Mouse (Mus musculus): ENCODE data around the gene Spaca4.
A peak's percentile ranks its signal among the peaks of the same experiment; 100 is the strongest.

Spaca4 gene

DNA sequence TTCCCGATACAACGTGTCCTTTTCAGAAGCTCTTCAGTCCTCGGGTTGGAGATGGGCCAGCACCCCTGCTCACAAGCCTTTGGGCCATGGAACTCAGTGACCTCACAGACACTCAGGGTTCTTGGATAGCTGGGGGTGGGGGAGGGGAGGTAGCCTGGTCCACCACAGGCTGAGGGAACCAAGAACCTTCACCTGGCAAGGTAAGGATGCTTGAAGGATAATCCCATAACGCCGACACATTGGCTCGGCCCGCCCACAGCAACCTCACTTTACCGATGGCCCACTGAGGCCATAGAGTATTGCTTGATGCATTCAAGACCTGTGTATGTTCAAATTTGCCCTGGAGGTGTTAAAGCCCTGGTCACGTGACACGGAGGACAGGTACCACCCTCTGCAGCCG, at the start of gene Spaca4:
Spaca4 (minus strand) TSS at position 101 of the 400 bp plus-strand sequence.
- no peak for DNase-seq

DNA sequence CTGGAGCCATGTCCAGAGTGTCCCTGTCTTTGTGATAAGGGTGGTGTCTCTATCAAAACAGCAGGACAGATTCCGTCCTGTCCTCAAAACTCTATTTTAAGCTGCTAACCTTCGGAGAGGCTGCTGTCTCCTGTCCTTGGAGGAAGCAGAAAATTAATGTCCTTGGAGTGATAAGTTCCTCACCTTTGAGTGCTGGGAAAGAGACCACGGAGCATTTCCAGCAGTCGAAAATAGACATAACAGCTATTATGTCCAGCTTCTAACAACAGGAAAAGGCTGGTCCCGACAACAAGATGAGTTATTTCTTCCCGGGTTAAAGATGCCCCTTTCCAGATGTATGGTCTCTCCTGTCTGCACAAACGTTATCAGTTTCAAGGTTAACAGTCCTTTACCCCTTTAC, 49.6 kb upstream of the Spaca4 start:
- no peak for DNase-seq

DNA sequence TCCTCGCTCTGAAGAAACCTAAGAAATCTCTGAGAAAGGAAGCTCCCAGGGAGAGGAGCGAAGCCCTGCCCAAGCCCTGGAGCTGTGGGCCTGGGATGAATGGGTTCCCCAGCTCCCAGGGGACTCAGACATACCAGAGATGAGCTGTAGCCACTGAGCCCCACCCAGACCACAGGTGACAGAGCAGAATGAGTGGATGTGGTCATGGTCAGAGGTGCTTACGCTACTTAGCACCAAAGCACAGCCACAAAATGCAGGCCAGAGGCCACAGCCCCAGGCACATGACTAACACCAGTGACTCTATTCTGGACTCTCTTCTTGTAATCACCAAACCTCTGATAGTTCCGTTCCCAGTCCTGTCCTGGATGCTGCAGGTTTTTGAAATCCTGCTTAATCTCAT, 45.5 kb upstream of the Spaca4 start:
- no peak for DNase-seq

DNA sequence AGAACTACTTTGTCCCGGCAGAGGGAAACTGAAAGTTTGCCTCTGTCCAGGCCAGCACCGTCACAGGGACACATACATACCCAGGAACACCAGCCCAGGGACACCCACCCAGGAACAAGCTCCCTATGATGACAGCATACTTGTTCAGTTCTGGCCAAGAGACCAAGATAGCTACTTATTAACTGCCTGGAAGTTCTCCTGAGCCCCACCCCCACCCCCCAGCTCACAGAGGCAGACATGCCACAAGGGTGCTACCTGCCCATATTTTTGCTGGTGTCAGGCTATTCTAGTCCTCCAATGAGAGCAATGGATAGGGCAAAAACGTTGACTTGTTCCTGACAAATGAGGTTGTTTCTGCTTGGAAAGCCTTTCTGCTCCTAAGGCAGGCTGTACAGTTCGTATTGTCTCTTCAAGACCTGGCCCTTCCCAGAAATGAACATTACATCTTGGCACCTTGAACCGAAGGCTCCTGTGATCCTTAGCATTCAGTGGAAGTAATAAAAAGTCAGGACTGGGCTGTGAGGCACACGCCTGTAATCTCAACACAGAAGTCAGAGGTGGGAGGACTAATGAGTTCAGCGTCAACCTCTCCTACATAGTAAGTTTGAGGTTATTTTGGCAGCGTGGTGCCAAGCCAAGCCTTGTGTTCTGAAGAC, 44.9 kb upstream of the Spaca4 start:
- DNase-seq: no peak

DNA sequence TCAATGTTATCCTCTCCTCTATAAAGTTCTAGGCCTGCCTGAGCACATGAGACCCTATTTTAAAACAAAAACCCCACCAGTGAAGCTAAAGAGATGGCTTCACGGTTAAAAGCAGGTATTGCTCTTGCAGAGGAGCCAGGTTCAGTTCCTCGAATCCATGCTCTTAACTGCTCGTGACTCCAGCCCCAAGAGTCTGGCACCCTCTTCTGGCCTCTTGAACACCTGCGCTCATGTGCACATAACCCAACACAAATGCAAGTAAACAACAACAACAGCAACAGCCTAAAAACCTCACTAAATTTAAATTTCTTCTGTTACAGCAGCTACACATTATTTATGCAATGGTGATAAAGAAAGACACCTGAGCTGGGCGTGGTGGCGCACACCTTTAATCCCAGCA, 41.9 kb upstream of the Spaca4 start:
- no peak for DNase-seq

DNA sequence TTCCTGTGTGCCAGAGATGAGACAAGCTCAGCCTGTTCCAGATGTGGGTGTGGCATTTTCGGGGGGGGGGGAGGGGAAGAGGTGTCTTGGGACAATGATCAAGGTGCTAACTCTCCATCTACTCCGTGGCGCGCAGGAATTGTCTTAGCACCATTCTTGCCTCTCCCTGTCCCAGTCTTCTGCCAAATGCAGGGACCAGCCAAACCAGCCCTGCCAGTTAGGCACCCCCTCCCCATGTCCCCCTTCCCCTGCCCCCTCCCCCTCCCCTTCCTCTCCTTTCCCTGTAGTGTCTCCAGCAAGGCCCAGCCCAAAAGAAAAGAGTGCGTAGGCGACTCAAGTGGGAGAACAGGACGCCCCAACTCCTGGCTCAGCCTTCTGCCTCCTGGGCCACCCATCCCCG, 41.2 kb upstream of the Spaca4 start:
- no peak for DNase-seq

DNA sequence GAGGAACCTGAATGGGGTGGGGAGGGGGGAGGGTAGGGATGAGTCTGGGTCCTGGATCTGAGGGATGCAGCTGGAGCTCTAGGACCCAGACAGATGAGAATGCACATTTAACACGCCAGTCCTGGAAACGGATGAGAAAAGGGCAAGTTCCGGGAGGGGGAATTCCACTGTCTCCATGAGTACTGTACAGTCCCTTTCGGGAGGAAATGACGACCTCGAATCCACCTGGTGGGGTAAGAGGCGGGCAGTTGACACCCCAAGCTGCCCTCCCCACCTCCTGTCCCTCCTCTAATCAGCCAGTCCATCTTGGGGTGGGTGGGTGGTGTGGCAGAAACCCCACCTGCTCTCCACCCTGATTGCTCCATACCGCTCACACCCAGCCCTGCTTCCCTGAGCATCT, 40.4 kb upstream of the Spaca4 start:
- no peak for DNase-seq

DNA sequence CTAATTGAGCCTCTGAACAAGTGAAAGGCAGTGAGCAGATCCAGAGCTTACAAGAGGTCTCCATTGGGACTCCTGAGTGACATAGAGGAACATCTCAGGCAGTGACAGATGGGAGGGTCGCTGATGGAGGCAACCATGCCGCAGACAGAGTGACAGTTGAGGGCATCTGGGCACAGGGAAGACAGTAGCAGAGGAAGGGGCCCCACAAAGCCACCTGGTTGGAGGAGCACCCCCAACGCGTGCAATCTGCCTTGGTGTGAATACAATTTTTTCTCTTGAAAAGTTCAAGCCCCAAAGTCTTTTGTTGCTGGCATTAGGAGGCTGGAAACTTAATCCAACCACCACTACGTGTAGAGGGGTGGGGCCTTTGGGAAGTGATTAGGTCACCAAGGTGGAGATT, 34.5 kb upstream of the Spaca4 start:
- peak in 1 of 2 experiments; percentile 24 for DNase-seq

DNA sequence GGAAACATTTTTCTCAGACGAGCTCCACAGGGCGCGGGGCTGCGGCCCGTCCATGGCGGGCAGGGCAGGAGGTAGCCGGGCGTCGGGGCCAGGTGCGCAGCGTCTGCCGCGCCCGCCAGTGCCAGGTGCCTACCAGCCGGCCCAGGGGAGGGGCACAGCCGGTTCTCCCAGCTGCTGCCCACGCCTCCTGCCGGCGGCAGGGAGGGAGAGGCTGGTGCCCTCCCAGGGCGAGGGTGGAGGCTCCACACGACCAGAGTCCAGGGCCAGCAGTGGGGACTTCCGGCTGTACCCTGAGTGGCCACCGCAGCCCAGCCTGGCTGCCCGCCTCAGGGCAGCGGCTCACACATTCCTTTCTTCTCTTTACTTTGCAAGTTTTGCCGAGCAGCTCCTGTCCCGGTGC, 33.8 kb upstream of the Spaca4 start:
- DNase-seq: peak; percentile 51 to 71

DNA sequence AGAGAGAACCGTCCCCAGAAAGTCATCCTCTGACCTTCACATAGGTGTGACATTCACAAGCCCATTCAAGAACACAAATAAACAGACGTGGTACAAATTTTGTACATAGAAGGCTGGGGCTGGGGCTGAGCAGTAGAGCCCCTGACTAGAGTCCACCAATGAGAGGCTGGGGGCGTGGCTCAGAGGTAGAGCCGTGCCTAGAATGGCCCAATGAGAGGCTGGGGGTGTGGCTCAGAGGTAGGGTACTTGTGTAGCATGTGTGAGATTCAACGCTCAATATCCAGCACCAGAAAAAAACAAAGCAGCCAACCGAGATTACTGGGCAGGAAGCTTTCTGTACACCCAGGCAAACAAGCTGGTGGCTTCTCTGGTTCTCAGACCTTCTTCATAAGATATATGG, 30.1 kb upstream of the Spaca4 start:
- DNase-seq: no peak

DNA sequence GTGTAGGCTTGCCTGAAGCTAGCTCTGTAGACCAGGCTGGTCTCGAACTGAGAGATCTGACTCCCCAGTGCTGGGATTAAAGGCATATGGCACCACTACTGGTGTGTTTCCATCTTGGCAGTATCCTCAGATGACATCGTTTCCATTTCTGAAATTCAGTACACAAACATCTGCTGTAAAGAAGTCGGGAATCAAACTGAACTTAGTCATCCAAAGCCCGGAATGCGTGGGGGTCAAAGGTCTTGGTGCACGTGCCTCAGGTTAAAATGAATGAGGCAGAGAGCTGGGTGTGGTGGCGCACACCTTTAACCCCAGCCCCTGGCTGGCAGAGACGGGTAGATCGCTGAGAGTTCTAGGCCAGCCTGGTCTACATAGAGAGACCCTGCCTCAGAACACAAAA, 24.5 kb upstream of the Spaca4 start:
- DNase-seq: no peak

DNA sequence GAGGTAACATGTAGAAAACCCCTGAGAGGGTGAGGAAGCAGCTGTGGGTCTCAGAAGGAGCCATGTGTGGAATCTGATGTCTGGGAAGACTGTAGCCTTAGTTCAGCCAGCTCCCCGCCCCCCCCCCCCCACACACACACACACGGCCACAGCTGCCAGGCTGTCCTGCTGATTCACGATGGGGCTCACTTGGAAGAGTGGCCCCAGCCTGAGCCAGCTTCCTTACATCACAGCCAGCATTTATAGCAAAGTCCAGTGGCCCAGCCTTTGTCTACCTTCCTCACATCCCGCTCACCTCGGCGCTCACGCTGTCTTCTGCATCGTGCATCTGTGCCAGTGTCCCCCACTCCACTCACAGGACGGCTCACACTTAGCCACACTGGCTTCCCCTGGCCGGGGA, 23.8 kb upstream of the Spaca4 start:
- no peak for DNase-seq

DNA sequence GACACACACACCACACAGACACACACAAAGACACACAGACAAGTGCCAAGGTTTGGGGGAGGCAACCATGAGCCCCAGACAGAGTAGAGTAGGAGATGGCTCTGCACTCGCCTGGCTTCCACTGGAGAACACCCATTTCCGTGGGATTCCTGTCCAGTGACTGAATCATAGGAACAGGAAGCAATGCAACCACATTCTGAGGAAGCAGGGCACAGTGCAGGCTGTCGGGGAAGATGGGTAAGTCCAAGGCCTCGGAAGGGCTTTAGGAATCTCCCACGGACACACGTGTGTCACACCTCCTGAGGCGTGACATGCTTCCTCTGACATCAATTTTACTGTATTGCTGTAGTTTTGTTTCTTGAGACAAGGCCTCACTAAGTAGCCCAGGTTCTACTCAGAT, 22.5 kb upstream of the Spaca4 start:
- no peak for DNase-seq

DNA sequence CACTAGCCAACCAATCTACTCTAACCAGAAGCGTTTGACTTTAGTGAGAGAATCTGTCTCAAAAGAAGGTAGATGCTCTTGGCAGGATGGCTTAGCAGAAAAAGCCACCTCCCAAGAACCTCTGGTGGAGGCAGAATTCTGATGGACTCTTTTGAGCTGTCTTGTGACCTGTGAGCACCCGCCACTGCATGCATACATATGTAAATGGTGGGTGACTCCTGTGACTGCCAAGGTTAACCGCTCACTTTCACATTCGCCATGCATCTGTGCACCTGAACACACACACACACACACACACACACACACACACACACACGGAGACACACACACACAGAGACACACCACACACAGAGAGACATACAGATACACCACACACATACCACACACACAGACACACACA, 21.8 kb upstream of the Spaca4 start:
- no peak for DNase-seq

DNA sequence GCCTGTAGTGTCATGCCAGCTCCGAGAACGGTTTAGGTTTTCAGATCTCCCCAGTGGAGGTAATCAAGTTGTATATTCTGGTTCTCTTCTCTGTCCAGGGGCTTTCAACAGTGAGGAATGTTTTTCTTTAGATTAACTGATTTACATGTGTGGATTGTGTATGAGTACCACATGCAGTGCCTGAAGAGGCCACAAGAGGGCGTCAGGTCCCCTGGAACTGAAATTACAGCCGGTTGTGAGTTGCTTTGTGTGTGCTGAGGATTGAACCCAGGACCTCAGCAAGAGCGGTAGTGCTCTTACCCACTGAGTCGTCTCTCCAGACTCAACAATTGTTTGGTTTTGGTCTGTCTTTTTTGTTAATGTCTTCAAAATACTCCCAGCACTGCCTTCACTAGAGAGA, 20.9 kb upstream of the Spaca4 start:
- no peak for DNase-seq

DNA sequence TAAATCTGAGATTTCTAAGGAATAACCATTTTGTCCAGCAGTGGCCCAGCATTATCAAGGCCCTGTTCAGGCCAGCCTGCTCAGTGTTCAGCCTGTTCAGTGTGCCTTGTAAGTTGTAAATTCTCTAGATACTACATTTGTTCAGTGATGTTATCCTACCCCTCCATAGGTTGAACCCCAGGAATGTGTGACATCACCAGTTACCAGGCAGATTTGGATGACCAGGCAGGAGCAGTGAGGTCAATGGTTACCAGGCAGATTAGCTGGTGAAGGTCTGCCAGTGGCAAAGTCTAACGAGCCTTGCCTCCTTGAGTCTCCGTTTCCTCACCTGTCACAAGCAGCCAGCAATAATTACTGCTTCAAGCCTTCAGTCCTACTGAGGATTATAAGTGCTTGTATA, 18.8 kb upstream of the Spaca4 start:
- no peak for DNase-seq

DNA sequence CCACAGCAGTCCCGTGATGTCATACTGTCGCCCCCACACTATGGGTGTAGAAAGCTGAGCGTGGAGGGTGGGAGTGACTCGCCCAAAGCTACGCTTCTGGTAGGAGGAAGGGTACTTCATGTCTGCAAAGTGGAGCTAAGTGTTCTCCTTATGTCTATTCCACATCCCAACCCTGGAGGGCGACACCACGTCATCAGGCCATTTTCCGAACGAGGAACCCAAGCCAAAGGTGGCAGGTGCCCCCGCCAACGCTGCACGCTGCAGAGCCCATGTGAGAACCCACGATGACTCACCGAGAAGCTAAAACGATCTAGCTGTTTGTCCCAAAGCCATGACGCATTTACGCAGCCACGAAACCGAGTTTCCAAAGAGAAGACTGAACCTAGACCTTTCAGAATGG, 16.7 kb upstream of the Spaca4 start:
- DNase-seq: peak in 1 of 2 experiments; percentile 44

DNA sequence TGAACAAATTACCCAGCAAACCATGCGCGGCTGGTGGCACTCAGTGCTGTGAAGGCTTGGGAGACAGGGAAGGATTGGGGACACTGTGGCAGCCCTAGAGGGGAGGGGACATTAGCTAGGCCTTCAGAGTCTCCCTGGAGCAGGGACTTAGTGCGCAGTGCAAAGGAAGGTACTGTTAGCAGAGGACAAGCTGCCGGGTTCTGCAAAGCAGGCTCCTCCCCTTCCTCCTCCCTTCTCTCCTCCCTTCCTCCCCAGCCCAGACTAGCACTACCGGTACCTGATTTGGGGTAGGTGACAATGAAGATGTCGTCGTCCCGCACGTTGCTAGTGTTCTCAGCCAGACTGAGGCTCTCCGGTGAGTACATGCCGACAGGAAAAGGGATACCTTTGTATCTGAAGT, 16.2 kb upstream of the Spaca4 start:
- DNase-seq: peak; percentile 54 to 66

DNA sequence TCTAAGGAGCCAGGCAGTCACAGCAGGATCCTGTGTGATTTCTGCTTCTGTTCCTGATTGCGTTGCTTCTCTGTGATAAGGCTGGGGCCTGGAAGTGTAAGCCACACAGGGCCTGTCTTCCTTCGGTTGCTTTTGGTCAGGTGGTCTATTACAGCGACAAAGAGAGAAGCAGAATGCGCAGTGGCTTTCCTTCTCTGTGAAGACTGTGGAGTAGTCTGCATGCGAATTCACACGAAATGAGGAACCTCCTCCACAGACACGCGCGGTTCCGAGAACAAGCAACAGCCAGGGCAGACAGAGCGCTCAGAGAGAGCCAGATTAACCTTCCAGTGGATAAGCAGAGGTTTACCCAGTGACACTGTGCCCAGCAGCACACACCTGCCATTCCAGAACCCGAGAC, 15.7 kb upstream of the Spaca4 start:
- no peak for DNase-seq

DNA sequence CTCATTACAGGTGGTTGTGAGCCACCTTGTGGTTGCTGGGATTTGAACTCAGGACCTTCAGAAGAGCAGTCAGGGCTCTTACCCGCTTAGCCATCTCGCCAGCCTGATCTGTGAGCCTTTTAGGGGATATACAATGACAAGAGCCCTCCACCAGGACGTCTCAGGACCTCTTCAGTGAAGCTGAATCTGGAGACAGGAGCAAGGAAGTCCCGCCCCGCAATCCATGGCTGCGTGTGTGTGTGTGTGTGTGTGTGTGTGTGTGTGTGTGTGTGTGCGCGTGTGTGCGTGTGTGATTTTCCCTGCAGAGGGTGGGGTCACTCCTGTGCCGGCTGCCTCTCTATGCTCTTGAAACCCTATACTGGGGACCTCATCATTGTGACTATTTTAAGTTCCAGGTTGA, 14.2 kb upstream of the Spaca4 start:
- no peak for DNase-seq

DNA sequence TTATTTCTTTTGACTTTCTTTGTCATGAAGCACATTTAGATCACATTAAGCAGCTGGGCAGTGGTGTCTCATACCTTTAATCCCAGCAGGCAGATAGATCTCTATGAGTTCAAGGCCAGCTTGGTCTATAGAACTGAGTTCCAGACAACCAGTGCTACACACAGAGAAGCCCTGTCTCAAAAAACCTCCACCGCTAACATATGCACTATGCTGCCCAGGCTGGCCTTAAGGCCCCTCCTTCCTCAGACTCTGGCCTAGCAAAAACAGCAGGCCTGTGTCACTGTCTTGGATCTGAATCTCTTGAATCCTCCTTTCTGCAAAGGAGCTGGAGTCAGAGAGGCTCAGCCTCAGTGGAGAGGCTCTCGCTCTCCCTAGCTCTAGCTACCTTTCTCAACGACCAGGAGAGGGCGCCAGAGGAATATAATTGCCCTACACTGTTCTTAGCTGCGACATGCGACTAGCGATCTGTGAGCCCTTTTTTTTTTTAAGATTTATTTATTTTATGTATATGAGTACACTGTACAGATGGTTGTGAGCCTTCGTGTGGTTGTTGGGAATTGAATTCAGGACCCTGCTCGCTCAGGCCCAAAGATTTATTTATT, 13.7 kb upstream of the Spaca4 start:
- peak; percentile 71 to 81 for DNase-seq

DNA sequence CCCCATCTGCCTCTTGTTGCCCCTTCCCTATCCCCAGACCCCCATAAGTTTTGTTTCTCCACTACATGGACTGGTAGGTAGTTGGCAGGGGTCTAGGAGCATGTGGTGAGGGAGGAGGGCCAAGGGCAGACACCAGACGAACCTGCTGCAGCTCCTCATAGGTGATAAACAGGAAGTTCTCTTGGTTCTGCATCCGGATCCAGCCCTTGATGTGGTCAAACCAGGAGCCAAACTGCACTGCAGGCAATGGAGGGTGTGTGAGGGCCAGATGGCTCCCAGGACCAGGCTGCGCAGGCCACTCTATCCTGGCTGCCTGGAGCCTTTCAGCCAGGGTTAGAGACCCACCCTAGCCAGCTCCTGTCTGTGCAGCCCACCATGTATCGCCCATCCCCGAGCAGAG, 7.9 kb upstream of the Spaca4 start:
- peak; percentile 80 to 87 for DNase-seq

DNA sequence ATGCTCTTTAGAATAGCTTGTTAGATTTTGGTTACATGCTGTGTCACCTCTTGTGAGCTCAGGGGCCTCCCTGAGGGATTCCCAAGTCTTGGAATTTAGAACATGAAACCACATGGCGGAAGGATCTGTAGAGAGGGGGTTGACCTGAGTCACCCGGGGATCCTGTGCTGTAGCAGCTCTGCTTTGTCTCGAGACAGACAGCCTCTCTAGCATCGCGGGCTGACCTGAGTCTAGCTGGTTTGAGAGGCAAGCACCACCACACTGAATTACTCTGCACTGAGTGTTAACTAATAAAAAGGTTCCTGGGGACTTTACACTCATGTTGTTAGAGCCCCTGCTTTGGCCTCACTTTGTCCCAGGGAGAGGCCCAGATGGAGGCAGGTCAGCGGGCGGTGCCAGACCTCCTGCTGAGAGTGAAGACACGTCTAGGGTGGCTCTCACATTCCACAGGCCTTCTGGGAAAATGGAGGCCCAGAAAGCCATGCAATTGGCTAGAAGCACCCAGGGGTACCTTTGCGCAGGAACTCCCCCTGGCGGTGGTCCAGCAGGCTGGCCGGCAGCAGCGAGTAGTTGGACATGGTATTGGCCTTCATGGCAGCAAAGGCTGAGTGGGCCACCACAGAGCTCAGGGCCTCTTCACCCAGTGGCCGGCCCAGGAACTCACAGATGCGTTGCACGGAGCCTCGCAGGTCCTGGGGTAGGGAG, 5.3 kb upstream of the Spaca4 start:
- DNase-seq: peak; percentile 62 to 65

DNA sequence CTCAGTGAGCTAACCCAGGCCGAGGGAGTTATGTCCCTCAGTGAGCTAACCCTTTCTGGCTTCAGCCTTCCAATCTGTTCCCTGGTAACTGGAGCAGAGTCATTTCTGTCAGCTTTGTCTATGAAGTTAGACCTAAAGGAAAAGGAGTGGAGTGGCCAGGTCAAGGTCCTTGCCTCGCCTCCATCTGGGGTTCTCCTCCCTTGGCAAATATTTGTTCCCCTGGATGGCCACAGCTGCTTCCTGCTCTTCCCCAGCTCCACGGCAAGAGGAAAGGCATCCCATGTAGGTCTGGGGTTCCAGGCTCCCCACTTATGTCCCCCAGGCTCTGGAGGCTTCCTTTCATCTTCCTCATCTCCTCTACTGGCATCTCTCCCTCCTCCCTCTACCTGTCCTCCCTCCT, 2.0 kb upstream of the Spaca4 start:
- no peak for DNase-seq

DNA sequence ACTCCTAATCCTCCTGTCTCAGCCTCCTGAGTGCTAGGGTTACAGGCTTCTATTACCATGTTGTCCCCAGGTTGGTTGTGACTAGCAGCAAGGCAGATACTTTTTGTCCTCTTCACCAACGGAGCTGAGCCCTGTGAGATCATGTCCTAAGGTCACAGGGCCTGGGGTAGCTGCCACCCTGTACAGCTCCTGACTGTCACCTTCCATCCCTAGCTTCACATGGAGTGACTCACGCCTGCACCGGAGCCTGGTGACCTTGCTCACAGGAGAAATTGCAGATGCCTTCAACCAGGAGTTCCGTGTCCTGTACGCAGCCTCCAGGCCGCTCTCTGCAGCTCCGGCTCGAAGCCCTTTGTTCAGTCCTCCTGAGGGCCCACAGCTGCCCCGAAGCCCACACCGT, 806 bp upstream of the Spaca4 start:
- DNase-seq: no peak

All from thymus, postnatal 36 days (tissue).